Mouse (Mus musculus) large intestine, adult 2 months (tissue): ENCODE data around the gene Mup8. TPM values are rescaled to one million over a fixed set of nuclear protein-coding genes. Genes with fewer than 3 reads are reported as not detected.
"Not testable (repeated sequence)": the region's sequence is repeated elsewhere in the genome, so short reads cannot be mapped to it uniquely, and the experiment has no call there.

ENCODE experiments used
- DNase-seq: peaks from one replicate; pipeline ENCODE4 v3.0.0-alpha.2; 2012; ENCODE audit warnings: low read depth, low spot score
- WGBS: fragments of 180-500 bp; shearing (Covaris S2); methylation state at CpG from one replicate; pipeline ENCODE4 v1.1.7; 2018; 5-methylcytosine and 5-hydroxymethylcytosine counted together
- polyA plus RNA-seq: library from polyadenylated mRNA; depleted of rRNA; stranded (reverse); fragments of >200 nt; gene quantifications from 2 replicates; pipeline ENCODE4 v1.2.3, GENCODE M21; 2012; rRNA removed

Gene Mup8
- polyA plus RNA-seq = not detected in 2 replicates

- not testable (repeated sequence) for DNase-seq
- WGBS = 84% methylated on average over 2 of the region's 3 CpGs
Observed at GRCm38 (mm10) chr4:60222499-60222898, at the start of gene Mup8. Gene Mup8, minus strand, starts transcription at chr4:60222599.

GRCm38 (mm10) chr4:60265977-60266770, 43.8 kb upstream of the Mup8 start:
- 77% methylated on average over 11 of the region's 11 CpGs for WGBS
- DNase-seq = not testable (repeated sequence)

DNA sequence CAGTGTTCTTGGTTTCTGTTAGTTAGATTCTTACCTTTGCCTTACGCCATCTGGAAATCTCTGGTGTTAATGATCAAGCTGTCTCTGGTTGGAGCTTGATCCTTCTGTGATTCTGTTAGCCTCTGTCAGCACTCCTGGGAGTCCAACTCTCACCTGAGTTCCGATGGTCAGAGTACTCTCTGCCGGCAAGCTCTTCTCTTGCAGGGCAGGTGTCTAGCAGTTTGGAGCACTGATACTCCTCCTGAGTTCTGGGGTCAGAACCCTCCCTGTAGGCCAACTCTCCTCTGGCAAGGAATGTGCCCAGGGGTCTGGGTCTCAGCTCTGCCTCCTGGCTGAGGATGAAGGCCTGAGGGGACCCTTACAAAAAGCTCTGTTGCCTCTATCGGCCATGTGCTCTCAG, 40.3 kb upstream of the Mup8 start:
- 88% methylated on average over 3 of the region's 4 CpGs for WGBS
- not testable (repeated sequence) for DNase-seq

Other genes with a start within 250 kb of the Mup8 start
- not detected in 2 replicates for gene Mup7, start 152.1 kb downstream of the Mup8 start, polyA plus RNA-seq
- not detected in 2 replicates for gene Mup2, start 68.3 kb downstream of the Mup8 start, polyA plus RNA-seq
- not detected in 2 replicates for gene Mup9, start 199.4 kb upstream of the Mup8 start, polyA plus RNA-seq